Mouse (Mus musculus): ENCODE data around the gene Bach2. TPM values are rescaled to one million over a fixed set of nuclear protein-coding genes. Genes with fewer than 3 reads are reported as not detected.

Gene Bach2
- polyA plus RNA-seq, 1 experiment from 2014 or later: 13.4 TPM

DNA sequence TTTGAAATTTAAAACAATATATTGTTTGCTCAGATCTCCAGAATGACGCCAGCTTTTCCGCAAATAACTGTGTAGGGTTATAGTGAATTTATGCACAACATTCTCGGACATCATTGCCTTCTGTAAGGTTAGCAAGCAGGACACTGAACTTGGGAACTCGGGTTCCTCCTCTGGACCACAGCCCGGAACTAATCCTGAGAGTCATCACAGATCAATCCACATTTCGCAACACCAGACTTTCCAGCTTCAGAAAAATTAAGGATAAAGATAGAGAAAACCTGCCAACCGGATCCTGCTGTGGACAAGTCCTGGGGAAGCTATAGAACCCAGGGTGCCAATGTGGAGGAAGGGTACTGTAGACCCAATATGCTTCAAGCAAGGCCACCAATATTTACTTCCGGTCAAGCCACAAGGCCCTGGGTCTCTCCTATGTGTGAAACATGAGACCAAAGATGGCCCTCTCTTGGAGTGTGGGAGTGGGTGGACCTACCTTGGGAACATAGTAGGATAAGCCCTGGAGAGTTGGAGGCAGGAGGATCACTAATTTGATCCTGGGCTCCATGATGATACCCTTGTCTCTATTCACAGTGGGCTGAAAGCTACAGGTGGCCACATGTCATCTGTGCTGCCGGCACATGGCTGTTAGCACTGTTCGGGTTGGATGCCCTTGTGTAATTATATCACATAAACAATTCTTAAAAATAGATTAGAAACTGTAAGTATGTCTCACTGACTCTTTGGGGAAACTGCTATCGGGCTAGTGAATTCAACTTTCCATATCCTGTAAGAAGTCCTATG, 7.1 kb upstream of the Bach2 start:
- Histone ChIP-seq H3K9me3 (no peaks in the 10 kb centered on the region), H3K4me3 (no peak overlapping the region), H3K4me1 (replicated peaks) (peaks cover 6% of the 10 kb centered on the region), H3K27ac (no peak overlapping the region), H3K36me3 (no peaks in the 10 kb centered on the region), H3K27me3 (ENCODE audit: insufficient read depth, poor library complexity, severe bottlenecking) (peaks cover 22% of the 10 kb centered on the region; the same call in 1 of the 2 replicates)
- 91% methylated on average over 11 of the region's 11 CpGs for WGBS
- no peak for DNase-seq (ENCODE audit: low spot score)

DNA sequence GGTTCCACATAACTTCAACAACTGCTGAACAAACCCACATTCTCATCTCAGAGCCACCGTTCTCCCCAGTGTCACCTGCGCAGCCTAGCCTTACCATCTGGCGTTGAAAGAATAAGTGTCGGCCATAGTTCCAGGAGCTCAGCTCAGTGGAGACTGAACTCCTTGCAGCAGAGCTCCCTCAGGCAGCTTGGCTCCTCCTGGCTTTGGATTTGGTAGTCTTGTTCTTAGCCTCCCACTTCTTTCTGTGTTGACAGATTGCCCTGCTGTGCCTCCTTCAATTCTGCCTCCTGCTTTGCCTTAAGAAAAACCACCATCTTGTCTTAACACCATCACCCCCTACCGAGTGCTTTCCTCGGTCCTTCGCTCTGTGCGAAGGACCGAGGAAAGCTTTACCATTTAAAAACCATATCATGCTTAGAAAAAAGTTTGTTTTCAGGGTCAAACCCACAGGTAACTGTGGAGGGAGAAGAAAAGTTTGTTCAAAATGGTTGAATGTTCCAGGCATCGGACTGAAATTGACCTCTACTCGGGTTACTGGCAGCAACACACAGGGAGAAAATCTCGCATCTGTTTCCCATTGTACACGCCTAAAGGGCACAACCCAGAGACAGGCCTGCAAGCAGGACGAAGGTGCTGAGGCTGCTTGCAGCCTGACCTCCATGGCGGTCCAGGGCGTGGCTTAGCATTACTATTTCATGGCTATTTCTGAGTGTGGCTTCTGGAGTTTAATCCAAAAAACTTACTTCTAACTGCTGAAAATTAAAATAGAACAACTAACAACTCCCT, 2.5 kb upstream of the Bach2 start:
- Histone ChIP-seq H3K27ac (no peak overlapping the region), H3K4me1 (replicated peaks) (peaks cover 39% of the 10 kb centered on the region), H3K4me3 (no peak overlapping the region), H3K9me3 (no peaks in the 10 kb centered on the region), H3K36me3 (no peaks in the 10 kb centered on the region), H3K27me3 (ENCODE audit: insufficient read depth, poor library complexity, severe bottlenecking) (peaks cover 34% of the 10 kb centered on the region)
- DNase-seq (ENCODE audit: low spot score): peak; percentile 52
- 48% methylated on average over 16 of the region's 16 CpGs for WGBS

DNA sequence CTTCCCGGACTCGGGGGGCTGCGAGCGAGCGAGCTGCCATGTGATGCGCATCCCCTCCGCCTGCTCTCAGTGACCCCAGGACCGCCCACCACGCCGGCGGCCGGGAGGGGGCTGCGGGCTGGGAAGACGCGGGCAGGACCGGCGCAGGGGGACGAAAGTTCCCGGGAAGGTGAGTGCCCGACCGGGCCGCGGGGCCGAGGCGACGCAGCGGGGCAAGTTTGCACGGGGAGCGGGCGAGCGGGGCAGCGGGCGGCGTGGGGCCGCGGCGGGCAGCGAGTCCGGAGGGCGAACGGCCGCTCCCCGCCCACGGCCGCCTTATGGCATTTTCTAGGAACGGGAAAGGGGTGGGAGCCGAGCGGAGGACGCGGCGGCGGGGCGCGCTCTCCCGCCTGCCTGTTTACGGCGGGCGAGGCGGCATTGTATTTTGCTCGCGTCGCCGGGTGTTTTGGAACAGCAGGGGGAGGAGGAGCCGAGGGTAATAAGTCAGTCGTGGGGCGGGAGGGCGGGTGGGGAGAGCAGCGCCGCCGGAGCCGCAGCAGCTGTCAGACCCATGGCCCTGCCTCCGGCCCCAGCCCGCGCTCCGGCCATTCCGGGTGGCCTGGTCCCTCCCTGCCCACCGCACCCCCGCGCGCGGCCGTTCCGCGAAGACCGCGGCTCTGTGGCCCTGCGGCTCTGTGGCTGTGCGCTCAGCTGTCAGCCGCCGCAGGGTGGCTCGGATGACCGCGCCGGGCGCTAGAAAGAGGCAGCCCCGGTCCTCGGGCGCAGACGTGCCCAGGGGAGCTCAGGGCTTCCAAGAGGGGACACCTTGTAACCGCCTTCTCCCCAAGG, 531 bp downstream of the Bach2 start:
- H3K4me3 ChIP-seq: peak overlapping the region; percentile 66
- WGBS: under 1% methylated on average over 100 of the region's 100 CpGs
- H3K36me3 ChIP-seq: no peaks in the 10 kb centered on the region
- H3K27me3 ChIP-seq (ENCODE audit: insufficient read depth, poor library complexity, severe bottlenecking): peaks cover 41% of the 10 kb centered on the region
- no peaks in the 10 kb centered on the region for H3K9me3 ChIP-seq
- H3K27ac ChIP-seq: peak overlapping the region; percentile 96
- peak; percentile 84 for DNase-seq (ENCODE audit: low spot score)
- H3K4me1 ChIP-seq (replicated peaks): peaks cover 69% of the 10 kb centered on the region

DNA sequence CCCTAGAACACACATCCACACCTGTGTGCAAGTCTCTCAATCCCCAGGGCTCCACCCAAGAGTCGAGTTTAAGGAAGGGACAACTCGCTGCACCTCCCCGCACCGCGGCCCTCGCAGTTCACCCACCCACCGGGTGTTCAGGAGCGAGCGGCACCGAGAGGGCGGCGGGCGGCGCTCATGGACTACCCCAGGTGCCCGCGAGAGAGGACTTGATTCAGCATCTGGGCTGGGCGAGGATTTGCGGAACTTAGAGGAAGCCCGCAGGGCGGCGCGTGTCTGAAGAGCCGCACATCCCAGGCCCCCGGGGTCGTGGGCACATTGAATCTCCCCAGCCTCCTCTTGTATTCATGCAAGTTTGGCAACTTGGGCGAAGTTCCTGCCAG, 1.1 kb downstream of the Bach2 start:
- peak overlapping the region; percentile 96 for H3K27ac ChIP-seq
- peaks cover 4% of the 10 kb centered on the region for H3K36me3 ChIP-seq
- H3K4me1 ChIP-seq (replicated peaks): peaks cover 75% of the 10 kb centered on the region
- DNase-seq (ENCODE audit: low spot score): peak; percentile 71
- peaks cover 36% of the 10 kb centered on the region for H3K27me3 ChIP-seq (ENCODE audit: insufficient read depth, poor library complexity, severe bottlenecking)
- under 1% methylated on average over 26 of the region's 26 CpGs for WGBS
- H3K4me3 ChIP-seq: peak overlapping the region; percentile 66
- H3K9me3 ChIP-seq: no peaks in the 10 kb centered on the region

DNA sequence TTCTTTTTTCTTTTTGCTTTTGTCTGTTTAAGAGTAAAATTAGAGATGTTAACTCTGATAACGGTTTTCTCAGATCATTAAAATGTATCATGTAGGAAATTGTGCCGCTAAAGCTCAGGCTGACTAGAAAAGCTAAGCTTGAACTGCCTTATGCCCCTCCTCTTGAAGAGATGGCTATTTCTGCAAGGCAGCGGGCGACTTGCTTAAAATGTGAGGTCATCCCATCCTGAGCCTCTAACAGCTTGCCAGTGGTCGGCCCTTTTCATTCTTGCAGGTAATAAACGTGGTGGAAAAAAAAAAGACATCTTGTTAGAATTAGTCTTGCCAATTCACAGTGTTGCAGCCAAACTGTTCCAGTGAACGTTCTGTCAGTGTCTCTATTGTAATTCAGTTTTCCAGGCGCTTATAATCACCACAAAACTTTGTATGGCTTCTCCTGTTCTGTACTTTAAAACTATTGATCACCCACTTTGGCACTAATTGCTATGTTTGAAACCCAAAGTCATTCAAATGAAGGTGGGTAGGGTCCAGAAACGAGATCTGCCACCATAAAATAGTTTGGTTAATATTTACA, 1.9 kb downstream of the Bach2 start:
- Histone ChIP-seq H3K27ac (no peak overlapping the region; the same call in 1 of the 2 replicates), H3K9me3 (no peaks in the 10 kb centered on the region), H3K36me3 (peaks cover 12% of the 10 kb centered on the region), H3K27me3 (ENCODE audit: insufficient read depth, poor library complexity, severe bottlenecking) (peaks cover 29% of the 10 kb centered on the region), H3K4me1 (replicated peaks) (peaks cover 75% of the 10 kb centered on the region), H3K4me3 (peak overlapping the region; percentile 66)
- no peak for DNase-seq (ENCODE audit: low spot score)
- WGBS: 14% methylated on average over 9 of the region's 9 CpGs

DNA sequence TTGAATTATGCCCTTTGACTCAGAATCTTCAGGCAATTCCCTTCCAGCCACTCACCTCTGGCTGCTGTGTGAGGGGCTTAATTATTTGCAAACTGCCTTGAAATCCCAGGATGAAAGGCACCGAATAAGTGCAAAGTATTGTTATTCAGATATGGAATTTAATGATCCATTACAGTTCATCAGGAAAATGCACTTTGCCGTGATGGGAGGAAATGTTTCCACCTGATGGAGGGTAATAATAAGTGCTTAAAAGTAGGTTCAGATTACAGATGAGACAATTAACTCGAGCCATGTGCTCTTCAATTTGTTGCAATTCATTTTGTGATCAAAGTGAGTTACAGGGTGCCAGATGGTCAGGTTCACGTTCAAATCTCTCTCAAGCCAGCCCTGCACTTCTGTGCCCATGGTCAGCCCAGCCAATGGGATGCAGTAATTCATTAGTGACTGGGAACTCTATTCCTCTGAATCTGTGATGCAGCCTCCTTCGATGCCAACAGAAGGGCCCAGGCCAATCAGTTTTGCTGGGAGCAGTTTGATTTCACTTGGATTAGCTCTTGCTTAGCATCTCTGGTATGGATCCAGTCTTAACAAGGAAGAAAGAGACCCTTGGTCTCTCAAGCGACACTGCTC, 2.9 kb downstream of the Bach2 start:
- H3K27ac ChIP-seq: peak overlapping the region; percentile 56
- peaks cover 70% of the 10 kb centered on the region for H3K4me1 ChIP-seq (replicated peaks)
- WGBS: 48% methylated on average over 6 of the region's 6 CpGs

DNA sequence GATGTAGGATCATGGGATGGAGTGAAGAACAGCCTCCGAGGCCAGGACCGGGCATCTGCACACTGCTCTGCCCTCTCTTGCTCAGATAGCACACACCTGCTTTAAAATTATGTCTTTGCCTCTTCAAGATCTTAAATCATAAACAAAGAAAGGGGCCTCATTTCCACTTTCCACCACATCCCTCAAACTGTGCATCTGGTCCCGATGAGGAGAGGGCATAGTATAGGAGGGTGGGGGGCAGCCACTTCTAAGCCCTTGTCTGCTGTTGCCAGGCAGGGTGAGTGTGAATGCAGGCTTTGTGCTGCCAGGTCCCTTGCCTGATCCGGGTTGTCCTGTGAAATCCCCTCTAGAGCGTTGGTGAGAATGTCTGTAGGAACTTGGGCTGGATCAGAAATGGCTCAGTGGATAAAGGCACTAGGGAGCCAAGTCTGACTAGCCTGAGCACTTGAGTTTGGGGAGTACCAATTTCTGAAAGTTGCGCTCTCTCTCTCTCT, 3.6 kb downstream of the Bach2 start:
- Histone ChIP-seq H3K9me3 (no peaks in the 10 kb centered on the region), H3K4me3 (no peak overlapping the region), H3K27ac (peak overlapping the region; percentile 53), H3K27me3 (ENCODE audit: insufficient read depth, poor library complexity, severe bottlenecking) (peaks cover 23% of the 10 kb centered on the region), H3K36me3 (peaks cover 12% of the 10 kb centered on the region), H3K4me1 (replicated peaks) (peaks cover 77% of the 10 kb centered on the region)
- no peak for DNase-seq (ENCODE audit: low spot score)
- 45% methylated on average over 6 of the region's 6 CpGs for WGBS

More for the DNA sequence above, 2.9 kb downstream of the Bach2 start:
- H3K27me3 ChIP-seq (ENCODE audit: insufficient read depth, poor library complexity, severe bottlenecking): peaks cover 23% of the 10 kb centered on the region
- peak overlapping the region; percentile 66 for H3K4me3 ChIP-seq
- H3K9me3 ChIP-seq: no peaks in the 10 kb centered on the region
- no peak for DNase-seq (ENCODE audit: low spot score)
- peaks cover 12% of the 10 kb centered on the region for H3K36me3 ChIP-seq

DNA sequence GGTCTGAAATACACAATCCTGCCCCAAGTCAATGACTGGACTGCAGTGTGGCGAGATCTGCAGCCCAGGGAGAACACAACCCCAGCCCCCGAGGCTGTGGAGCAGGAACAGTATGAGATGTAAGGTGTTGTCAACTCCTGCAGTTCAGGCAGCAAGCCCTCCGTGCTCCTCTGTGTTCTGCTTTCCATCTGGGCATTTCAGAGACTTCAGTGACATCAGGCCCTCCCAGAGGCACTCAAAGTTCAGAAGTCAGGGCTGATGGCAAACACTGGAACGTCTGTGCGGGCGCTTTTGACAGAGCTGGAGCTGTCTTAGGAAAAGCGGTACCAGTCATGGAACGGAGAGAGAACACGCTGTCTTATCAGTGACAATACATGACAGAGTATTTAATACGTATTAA, 4.9 kb downstream of the Bach2 start:
- Histone ChIP-seq H3K27ac (peak overlapping the region; percentile 66), H3K36me3 (peaks cover 12% of the 10 kb centered on the region), H3K9me3 (no peaks in the 10 kb centered on the region), H3K27me3 (ENCODE audit: insufficient read depth, poor library complexity, severe bottlenecking) (peaks cover 16% of the 10 kb centered on the region; the same call in 1 of the 2 replicates), H3K4me3 (no peak overlapping the region), H3K4me1 (replicated peaks) (peaks cover 77% of the 10 kb centered on the region)
- DNase-seq (ENCODE audit: low spot score): peak; percentile 43
- 44% methylated on average over 10 of the region's 10 CpGs for WGBS

DNA sequence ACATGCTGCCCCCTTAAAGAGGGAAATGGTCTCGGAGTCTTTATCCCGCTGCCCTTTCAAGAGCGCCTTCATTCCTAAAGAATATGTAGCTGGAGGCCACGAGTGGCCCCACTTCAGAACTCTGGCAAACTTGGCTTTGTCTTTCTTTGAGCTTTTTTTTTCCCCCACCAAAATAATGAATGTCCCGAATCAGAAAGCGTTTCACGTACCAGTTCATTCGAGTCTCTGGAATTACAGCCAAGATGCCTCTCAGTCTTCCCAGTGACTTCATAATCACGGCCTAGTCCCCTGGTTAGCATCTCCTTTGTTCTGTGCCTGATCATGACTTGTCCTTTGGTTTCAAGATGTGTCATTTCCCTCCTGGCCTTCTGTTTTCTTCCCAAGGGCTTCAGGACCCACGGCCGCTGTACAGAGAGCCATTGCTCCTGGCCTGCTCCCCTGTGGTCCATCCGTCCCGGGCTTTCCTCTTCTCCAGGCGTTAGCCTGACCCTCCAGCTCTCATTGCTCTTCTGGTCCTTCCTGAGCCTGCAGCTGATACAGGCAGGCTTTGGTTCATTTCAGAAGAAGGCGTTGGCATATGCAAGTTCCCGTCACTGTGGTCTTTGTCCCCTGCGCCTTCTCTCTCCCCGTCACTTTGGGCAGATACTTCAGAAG, 5.6 kb downstream of the Bach2 start:
- Histone ChIP-seq H3K36me3 (peaks cover 12% of the 10 kb centered on the region), H3K27ac (peak overlapping the region; percentile 82), H3K9me3 (no peaks in the 10 kb centered on the region), H3K4me3 (no peak overlapping the region), H3K27me3 (ENCODE audit: insufficient read depth, poor library complexity, severe bottlenecking) (peaks cover 16% of the 10 kb centered on the region; the same call in 1 of the 2 replicates), H3K4me1 (replicated peaks) (peaks cover 84% of the 10 kb centered on the region)
- DNase-seq (ENCODE audit: low spot score): peak; percentile 35
- WGBS: 54% methylated on average over 18 of the region's 18 CpGs

DNA sequence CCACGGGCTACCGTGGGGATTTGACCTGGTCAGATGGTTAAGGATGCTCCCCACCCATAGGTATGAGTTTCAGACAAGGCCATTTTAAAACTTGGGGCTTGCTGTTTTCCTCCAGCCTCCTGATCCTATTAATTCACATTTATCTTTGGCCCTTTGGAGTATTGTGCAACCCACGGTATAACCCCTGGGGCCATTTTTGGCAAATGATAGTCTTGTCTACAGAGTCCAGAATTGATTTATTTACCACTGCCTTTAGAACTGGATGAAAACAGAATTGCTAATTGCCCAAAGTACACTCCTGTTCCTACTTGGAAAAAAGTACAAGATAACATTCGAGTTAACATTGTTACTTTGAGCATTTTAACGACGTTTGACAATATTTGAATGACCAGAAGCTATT, 7.0 kb downstream of the Bach2 start:
- Histone ChIP-seq H3K36me3 (peaks cover 12% of the 10 kb centered on the region), H3K27me3 (ENCODE audit: insufficient read depth, poor library complexity, severe bottlenecking) (peaks cover 16% of the 10 kb centered on the region; the same call in 1 of the 2 replicates), H3K4me3 (no peak overlapping the region), H3K9me3 (no peaks in the 10 kb centered on the region), H3K27ac (no peak overlapping the region), H3K4me1 (replicated peaks) (peaks cover 84% of the 10 kb centered on the region)
- WGBS: 91% methylated on average over 6 of the region's 6 CpGs
- DNase-seq (ENCODE audit: low spot score): no peak

DNA sequence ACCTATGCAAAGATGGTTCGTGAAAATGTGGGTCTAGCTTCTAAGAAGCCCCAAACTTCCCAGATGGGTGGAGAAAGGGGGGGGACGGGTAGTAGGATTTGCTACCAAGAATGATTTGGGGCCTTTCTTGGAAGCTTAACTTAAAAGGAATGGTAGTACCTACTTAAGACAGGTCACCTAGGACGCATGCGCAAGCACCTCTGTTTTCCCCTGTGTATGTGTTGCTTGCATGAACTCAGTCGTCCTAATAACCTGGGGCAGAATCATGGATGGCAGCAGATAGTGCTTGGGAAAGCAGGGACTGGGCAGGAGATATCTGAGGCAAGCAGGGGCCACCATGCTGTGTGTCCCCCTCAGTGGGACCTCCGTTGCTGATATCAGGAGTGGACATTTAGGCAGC, 7.4 kb downstream of the Bach2 start:
- 90% methylated on average over 6 of the region's 6 CpGs for WGBS
- peaks cover 84% of the 10 kb centered on the region for H3K4me1 ChIP-seq (replicated peaks)

More for the DNA sequence above, 7.4 kb downstream of the Bach2 start:
- Histone ChIP-seq H3K9me3 (no peaks in the 10 kb centered on the region), H3K27me3 (ENCODE audit: insufficient read depth, poor library complexity, severe bottlenecking) (peaks cover 12% of the 10 kb centered on the region; the same call in 1 of the 2 replicates), H3K27ac (no peak overlapping the region), H3K4me3 (no peak overlapping the region), H3K36me3 (peaks cover 12% of the 10 kb centered on the region)
- no peak for DNase-seq (ENCODE audit: low spot score)

Data from hindbrain, embryonic 10.5 days (tissue).